Mouse (Mus musculus) yolk sac, embryonic 10.5 days (tissue): ENCODE measurements around the gene Stat3.

ENCODE experiments used
- DNase-seq: peaks from one replicate; pipeline ENCODE4 v3.0.0-alpha.2; 2017; ENCODE audit warnings: low spot score

The Stat3 gene

GRCm38 (mm10) chr11:100939512-100940151, at the start of gene Stat3:
Gene Stat3, minus strand, starts transcription at chr11:100939540.
- DNase-seq: peak; percentile 100

GRCm38 (mm10) chr11:100988674-100989073, 49.3 kb upstream of the Stat3 start:
- no peak for DNase-seq

- no peak for DNase-seq
Measured at GRCm38 (mm10) chr11:100985607-100986006, 46.3 kb upstream of the Stat3 start.

GRCm38 (mm10) chr11:100983778-100984131, 44.4 kb upstream of the Stat3 start:
- DNase-seq: no peak

- peak; percentile 83 for DNase-seq
Measured at GRCm38 (mm10) chr11:100983125-100983777, 43.9 kb upstream of the Stat3 start.

- DNase-seq: no peak
Measured at GRCm38 (mm10) chr11:100982087-100982486, 42.7 kb upstream of the Stat3 start.

GRCm38 (mm10) chr11:100981236-100981635, 41.9 kb upstream of the Stat3 start:
- DNase-seq: no peak

- DNase-seq: no peak
Measured at GRCm38 (mm10) chr11:100980438-100980837, 41.1 kb upstream of the Stat3 start.

GRCm38 (mm10) chr11:100979887-100980286, 40.5 kb upstream of the Stat3 start:
- peak; percentile 68 for DNase-seq

GRCm38 (mm10) chr11:100975241-100975640, 35.9 kb upstream of the Stat3 start:
- no peak for DNase-seq

- DNase-seq: no peak
Measured at GRCm38 (mm10) chr11:100974381-100974970, 35.1 kb upstream of the Stat3 start.

GRCm38 (mm10) chr11:100973245-100973644, 33.9 kb upstream of the Stat3 start:
- DNase-seq: no peak

- no peak for DNase-seq
Measured at GRCm38 (mm10) chr11:100971455-100971854, 32.1 kb upstream of the Stat3 start.

- DNase-seq: peak; percentile 84
Measured at GRCm38 (mm10) chr11:100970557-100970937, 31.2 kb upstream of the Stat3 start, which contains the start of gene Cavin1. Gene Cavin1, minus strand, starts transcription at chr11:100970887.

GRCm38 (mm10) chr11:100969744-100970556, 30.6 kb upstream of the Stat3 start:
- peak; percentile 55 for DNase-seq

- DNase-seq: no peak
Measured at GRCm38 (mm10) chr11:100969189-100969743, 29.9 kb upstream of the Stat3 start.

- DNase-seq: no peak
Measured at GRCm38 (mm10) chr11:100968501-100968900, 29.2 kb upstream of the Stat3 start.

- DNase-seq: no peak
Measured at GRCm38 (mm10) chr11:100967881-100968420, 28.6 kb upstream of the Stat3 start.

- no peak for DNase-seq
Measured at GRCm38 (mm10) chr11:100967376-100967775, 28.0 kb upstream of the Stat3 start.

GRCm38 (mm10) chr11:100965760-100966159, 26.4 kb upstream of the Stat3 start:
- DNase-seq: no peak

- no peak for DNase-seq
Measured at GRCm38 (mm10) chr11:100964901-100965542, 25.7 kb upstream of the Stat3 start.
